Comparison of ENCODE assay signal across 8 mouse cellular contexts in the genomic region with DNA sequence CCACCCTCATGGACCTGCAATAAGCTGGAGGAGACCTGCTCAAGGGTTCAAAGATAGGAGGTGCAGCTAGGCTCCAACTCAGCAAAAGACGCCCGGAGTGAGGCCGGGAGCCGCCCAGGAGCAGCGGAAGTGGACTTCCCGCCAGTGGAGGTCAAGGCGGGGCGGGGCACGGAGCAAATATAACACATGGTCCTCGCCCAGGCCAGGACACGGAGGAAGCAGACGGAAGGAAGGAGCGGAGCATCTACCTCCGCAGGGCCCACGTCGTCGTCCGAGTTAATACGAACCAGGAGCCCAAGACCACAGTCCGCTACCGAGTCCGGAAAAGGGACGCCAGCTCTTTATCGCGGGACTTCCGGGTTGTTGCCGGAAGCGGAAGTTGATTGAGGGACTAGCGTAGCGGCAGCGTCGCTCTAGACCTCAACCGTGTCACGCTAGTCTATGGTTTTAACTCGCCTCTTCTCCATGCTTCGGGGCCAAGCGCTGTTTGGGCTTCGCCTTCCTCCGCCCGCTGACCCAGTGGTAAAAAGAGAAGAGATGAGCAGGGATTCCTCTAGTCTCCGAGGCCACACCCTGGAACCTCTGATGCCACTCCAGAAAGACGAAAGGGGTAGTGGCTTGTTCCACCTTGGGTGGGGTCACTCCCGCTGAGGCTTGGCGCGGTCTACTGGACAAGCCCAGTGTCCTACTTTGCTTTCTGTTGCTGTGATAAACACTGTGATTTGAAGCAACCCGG. TPM values are rescaled to one million over a fixed set of nuclear protein-coding genes. Genes with fewer than 3 reads are reported as not detected.
DNase-seq lines count a peak whose midpoint lies in the region; ATAC-seq lines count a peak whose summit lies in the region.

No protein-coding gene starts in this region.

- peak; percentile 96 for ATAC-seq in erythroblast, adult 5-6 weeks (replicated peaks; ENCODE audit: low FRiP score, poor library complexity, severe bottlenecking)
- peak; percentile 94 for ATAC-seq in kidney, embryonic 15.5 days (replicated peaks; ENCODE audit: low FRiP score)
- peak; percentile 92 for ATAC-seq in monocyte, adult 5-6 weeks (replicated peaks; ENCODE audit: insufficient number of reproducible peaks, low FRiP score, low TSS enrichment, poor library complexity, severe bottlenecking)

- H3K4me2 ChIP-seq in kidney, embryonic 15.5 days = peak overlapping the region; percentile 77

- H3K4me1 ChIP-seq in heart, embryonic 10.5 days = peaks cover 5% of the 10 kb centered on the region
- peaks cover 17% of the 10 kb centered on the region for H3K4me1 ChIP-seq in kidney, embryonic 15.5 days

- WGBS in heart, embryonic 10.5 days = 2% methylated on average over 46 of the region's 46 CpGs
- WGBS in kidney, embryonic 15.5 days = under 1% methylated on average over 46 of the region's 46 CpGs

- H3K4me3 ChIP-seq in heart, embryonic 10.5 days = peak overlapping the region; percentile 80
- peak overlapping the region; percentile 66 for H3K4me3 ChIP-seq in kidney, embryonic 15.5 days (replicated peaks)

- no peaks in the 10 kb centered on the region; the same call in 1 of the 2 replicates for H3K36me3 ChIP-seq in heart, embryonic 10.5 days
- H3K36me3 ChIP-seq in kidney, embryonic 15.5 days = 0 out of 2 replicates have a peak, but pooled peaks cover 7% of the 10 kb centered on the region

- no peaks in the 10 kb centered on the region for H3K9me3 ChIP-seq in heart, embryonic 10.5 days
- H3K9me3 ChIP-seq in kidney, embryonic 15.5 days (replicated peaks) = no peaks in the 10 kb centered on the region

- peak overlapping the region; percentile 96 for H3K27ac ChIP-seq in heart, embryonic 10.5 days
- peak overlapping the region; percentile 96 for H3K27ac ChIP-seq in kidney, embryonic 15.5 days

- DNase-seq in B cell, adult 2 months = peak; percentile 85
- peak; percentile 98 for DNase-seq in brain, adult 2 months (ENCODE audit: low read depth, low spot score)
- peak; percentile 96 for DNase-seq in heart, embryonic 10.5 days (ENCODE audit: low spot score)
- DNase-seq in liver = peak; percentile 90
- DNase-seq in spleen, postnatal 4 days (ENCODE audit: low spot score in 2 of 2) = peak; percentile 78 to 88

- no peaks in the 10 kb centered on the region for H3K27me3 ChIP-seq in heart, embryonic 10.5 days (ENCODE audit: insufficient read depth, poor library complexity, severe bottlenecking)
- no peaks in the 10 kb centered on the region for H3K27me3 ChIP-seq in kidney, embryonic 15.5 days

- H3K9ac ChIP-seq in kidney, embryonic 15.5 days = peak overlapping the region; percentile 79

RNA-seq across cellular contexts. Expression of gene Cela3a, which starts 21.4 kb away (rescaled TPM):
- not detected in 2 replicates for total RNA-seq in erythroblast, adult 5-6 weeks (2015; ENCODE audit: low replicate concordance)
- total RNA-seq in erythroblast, adult 5-6 weeks (2017; ENCODE audit: low replicate concordance) = not detected in 2 replicates
- polyA plus RNA-seq in heart, embryonic 10.5 days (2016; fragmentation: Nextera tagmentation; extraction: Ambion mirVana) = not detected in 2 replicates
- polyA plus RNA-seq in kidney, embryonic 15.5 days (2015; fragmentation: Nextera tagmentation; extraction: Ambion mirVana) = not detected in 2 replicates
- total RNA-seq in monocyte, adult 5-6 weeks (2017) = not detected in 3 replicates

RNA-seq across cellular contexts. Expression of gene Cdc42, which starts 30.7 kb away (rescaled TPM):
- 236 and 252 TPM in 2 replicates for total RNA-seq in erythroblast, adult 5-6 weeks (2015; ENCODE audit: low replicate concordance)
- total RNA-seq in erythroblast, adult 5-6 weeks (2017; ENCODE audit: low replicate concordance) = 105 and 186 TPM in 2 replicates
- polyA plus RNA-seq in heart, embryonic 10.5 days (2016; fragmentation: Nextera tagmentation; extraction: Ambion mirVana) = 550 and 560 TPM in 2 replicates
- 678 and 694 TPM in 2 replicates for polyA plus RNA-seq in kidney, embryonic 15.5 days (2015; fragmentation: Nextera tagmentation; extraction: Ambion mirVana)
- total RNA-seq in monocyte, adult 5-6 weeks (2017) = 966 to 1,065 TPM (median 980 TPM) in 3 replicates

RNA-seq across cellular contexts. Expression of gene Cela3b, which starts 42.1 kb away (rescaled TPM):
- not detected in 2 replicates for total RNA-seq in erythroblast, adult 5-6 weeks (2015; ENCODE audit: low replicate concordance)
- total RNA-seq in erythroblast, adult 5-6 weeks (2017; ENCODE audit: low replicate concordance) = not detected in 2 replicates
- not detected in 2 replicates for polyA plus RNA-seq in heart, embryonic 10.5 days (2016; fragmentation: Nextera tagmentation; extraction: Ambion mirVana)
- polyA plus RNA-seq in kidney, embryonic 15.5 days (2015; fragmentation: Nextera tagmentation; extraction: Ambion mirVana) = not detected in 2 replicates
- not detected in 3 replicates for total RNA-seq in monocyte, adult 5-6 weeks (2017)

Comparison
In these comparisons a context has a peak if more than half of its experiments do, and no peak if none do; other contexts are left out.
1. Peak in every context shown above with its lines: DNase-seq, ATAC-seq, H3K4me3 ChIP-seq and H3K27ac ChIP-seq.